Mouse (Mus musculus) lung, postnatal 0 days (tissue): ENCODE data around the gene Calml4.

Source experiments
- CTCF ChIP-seq: IDR thresholded peaks from 2 replicates; pipeline ENCODE4 v1.5.1; 2016; ENCODE audit warnings: antibody characterized with exemption, mild to moderate bottlenecking
- EP300 ChIP-seq: IDR thresholded peaks from 2 replicates; pipeline ENCODE4 v1.6.1; 2016; ENCODE audit warnings: antibody characterized with exemption, mild to moderate bottlenecking, control low read depth

- TF ChIP-seq CTCF: no peak
- TF ChIP-seq EP300: no peak
These were observed at the start of gene Calml4 for GRCm38 (mm10) chr9:62857719-62858261.
